Mouse (Mus musculus) CH12.LX (cell line): ENCODE data around the gene Myo1c. TPM values are rescaled to one million over a fixed set of nuclear protein-coding genes. Genes with fewer than 3 reads are reported as not detected.

ENCODE experiments used
- DNase-seq: peaks from one replicate; pipeline ENCODE4 v3.0.0-alpha.2; 2013; ENCODE audit errors: extremely low read depth
- H3K27ac ChIP-seq: 2 replicates; pipeline ENCODE4 v1.5.1; 2012; ENCODE audit warnings: low read depth, mild to moderate bottlenecking, control low read depth, moderate library complexity; ENCODE audit not compliant: insufficient read depth
- H3K27me3 ChIP-seq: replicated peaks from 2 replicates; pipeline ENCODE3; 2012; ENCODE audit warnings: inconsistent platforms
- H3K36me3 ChIP-seq, 2 experiments: replicated peaks in 1 of 2; 2 replicates each; pipeline versions ENCODE3 to v1.6.1; 2012; ENCODE audit warnings: inconsistent platforms in 1 of 2, low read length in 1 of 2, mild to moderate bottlenecking in 1 of 2, mixed read lengths in 1 of 2, moderate library complexity in 1 of 2; ENCODE audit not compliant: control insufficient read depth in 1 of 2, insufficient read depth in 1 of 2
- H3K4me1 ChIP-seq, 2 experiments: 2 replicates each; pipeline ENCODE4 v1.6.1; 2012; ENCODE audit warnings: inconsistent platforms in 1 of 2, moderate library complexity in 1 of 2; ENCODE audit not compliant: insufficient read depth in 2 of 2, control insufficient read depth in 1 of 2
- H3K4me2 ChIP-seq: 2 replicates; pipeline ENCODE4 v1.6.1; 2012; ENCODE audit warnings: low read depth, mild to moderate bottlenecking, control low read depth; ENCODE audit not compliant: poor library complexity, insufficient read depth, severe bottlenecking
- H3K4me3 ChIP-seq, 3 experiments: fragments of 150-350 bp in 1 of 3; sonication (generic) in 1 of 3; replicated peaks in 1 of 3; 2 replicates each; pipeline versions ENCODE3 to v1.5.1; 2011 to 2012; ENCODE audit warnings: low read depth in 2 of 3, low read length in 2 of 3, mild to moderate bottlenecking in 2 of 3, moderate library complexity in 2 of 3, control low read depth in 1 of 3, improper control_type of control experiment in 1 of 3, inconsistent platforms in 1 of 3, mixed read lengths in 1 of 3; ENCODE audit not compliant: poor library complexity in 1 of 3
- H3K79me2 ChIP-seq: replicated peaks from 2 replicates; pipeline ENCODE4 v1.6.1; 2012; ENCODE audit warnings: mild to moderate bottlenecking, moderate library complexity; ENCODE audit not compliant: control insufficient read depth, poor library complexity, insufficient read depth, severe bottlenecking; ENCODE audit errors: extremely low read depth
- H3K9ac ChIP-seq: 2 replicates; pipeline ENCODE4 v1.6.1; 2012; ENCODE audit warnings: low read depth, mild to moderate bottlenecking, control low read depth, moderate library complexity; ENCODE audit not compliant: insufficient read depth
- H3K9me3 ChIP-seq: replicated peaks from 2 replicates; pipeline ENCODE3; 2012; ENCODE audit warnings: low read length, inconsistent platforms, mixed read lengths
- CHD1 ChIP-seq: IDR thresholded peaks from 2 replicates; pipeline ENCODE4 v1.6.1; 2012; ENCODE audit warnings: low read depth, low read length, improper control_type of control experiment, inconsistent platforms
- CHD2 ChIP-seq: IDR thresholded peaks from 2 replicates; pipeline ENCODE4 v1.6.1; 2011; ENCODE audit warnings: low read length, improper control_type of control experiment
- CTCF ChIP-seq, 2 experiments: IDR thresholded peaks in 1 of 2; conservative IDR thresholded peaks in 1 of 2; 2 replicates each; pipeline ENCODE4 v1.5.1; 2011 to 2012; ENCODE audit warnings: low read depth in 2 of 2, low read length in 2 of 2, improper control_type of control experiment in 1 of 2, inconsistent platforms in 1 of 2, mild to moderate bottlenecking in 1 of 2, moderate library complexity in 1 of 2
- E2F4 ChIP-seq: IDR thresholded peaks from 2 replicates; pipeline ENCODE4 v1.6.1; 2011; ENCODE audit warnings: low read depth, low read length, improper control_type of control experiment; ENCODE audit not compliant: insufficient replicate concordance
- EP300 ChIP-seq: IDR thresholded peaks from 2 replicates; pipeline ENCODE4 v1.6.1; 2011; ENCODE audit warnings: low read length, improper control_type of control experiment
- ETS1 ChIP-seq: conservative IDR thresholded peaks from 2 replicates; pipeline ENCODE4 v1.6.1; 2012; ENCODE audit warnings: low read depth, mild to moderate bottlenecking, inconsistent platforms, low read length, improper control_type of control experiment, moderate library complexity
- GABPA ChIP-seq: IDR thresholded peaks from 2 replicates; pipeline ENCODE4 v1.6.1; 2012; ENCODE audit warnings: low read depth, low read length, improper control_type of control experiment, inconsistent platforms; ENCODE audit not compliant: insufficient replicate concordance
- HCFC1 ChIP-seq: IDR thresholded peaks from 2 replicates; pipeline ENCODE4 v1.6.1; 2012; ENCODE audit warnings: low read depth, mild to moderate bottlenecking, inconsistent platforms, low read length, improper control_type of control experiment
- IRF4 ChIP-seq: IDR thresholded peaks from 2 replicates; pipeline ENCODE4 v1.6.1; 2014; ENCODE audit warnings: low read depth, mild to moderate bottlenecking, inconsistent platforms, low read length, improper control_type of control experiment
- MAFK ChIP-seq: IDR thresholded peaks from 2 replicates; pipeline ENCODE4 v1.6.1; 2011; ENCODE audit warnings: low read length, improper control_type of control experiment; ENCODE audit not compliant: insufficient replicate concordance
- MAZ ChIP-seq: IDR thresholded peaks from 2 replicates; pipeline ENCODE4 v1.6.1; 2012; ENCODE audit warnings: low read depth, mild to moderate bottlenecking, inconsistent platforms, low read length, improper control_type of control experiment, moderate library complexity
- MEF2A ChIP-seq: IDR thresholded peaks from 2 replicates; pipeline ENCODE4 v1.6.1; 2014; ENCODE audit warnings: low read depth, mild to moderate bottlenecking, inconsistent platforms, low read length, improper control_type of control experiment, borderline replicate concordance
- MYC ChIP-seq: IDR thresholded peaks from 2 replicates; pipeline ENCODE4 v1.6.1; 2011; ENCODE audit warnings: low read depth, mild to moderate bottlenecking, improper control_type of control experiment, low read length
- NELFE ChIP-seq: IDR thresholded peaks from 2 replicates; pipeline ENCODE4 v1.6.1; 2011; ENCODE audit warnings: low read depth, low read length, improper control_type of control experiment
- NRF1 ChIP-seq: IDR thresholded peaks from 2 replicates; pipeline ENCODE4 v1.6.1; 2014; ENCODE audit warnings: low read depth, mild to moderate bottlenecking, inconsistent platforms, low read length, improper control_type of control experiment, moderate library complexity
- POLR2A ChIP-seq: IDR thresholded peaks from 2 replicates; pipeline ENCODE4 v1.6.1; 2011; ENCODE audit warnings: low read depth, mild to moderate bottlenecking, improper control_type of control experiment, low read length
- RCOR1 ChIP-seq: conservative IDR thresholded peaks from 2 replicates; pipeline ENCODE4 v1.6.1; 2012; ENCODE audit warnings: low read depth, mild to moderate bottlenecking, inconsistent platforms, low read length, improper control_type of control experiment
- SMC3 ChIP-seq: IDR thresholded peaks from 2 replicates; pipeline ENCODE4 v1.6.1; 2011; ENCODE audit warnings: low read depth, low read length, improper control_type of control experiment
- TCF12 ChIP-seq: IDR thresholded peaks from 2 replicates; pipeline ENCODE4 v1.6.1; 2014; ENCODE audit warnings: low read depth, mild to moderate bottlenecking, inconsistent platforms, low read length, improper control_type of control experiment
- USF1 ChIP-seq: IDR thresholded peaks from 2 replicates; pipeline ENCODE4 v1.6.1; 2014; ENCODE audit warnings: low read depth, mild to moderate bottlenecking, inconsistent platforms, low read length, improper control_type of control experiment
- USF2 ChIP-seq: conservative IDR thresholded peaks from 2 replicates; pipeline ENCODE4 v1.6.1; 2011; ENCODE audit warnings: low read depth, low read length, improper control_type of control experiment
- ZC3H11A ChIP-seq: IDR thresholded peaks from 2 replicates; pipeline ENCODE4 v1.6.1; 2012; ENCODE audit warnings: low read depth, mild to moderate bottlenecking, inconsistent platforms, low read length, improper control_type of control experiment
- ZKSCAN1 ChIP-seq: IDR thresholded peaks from 2 replicates; pipeline ENCODE4 v1.6.1; 2012; ENCODE audit warnings: low read depth, inconsistent platforms, low read length, improper control_type of control experiment, borderline replicate concordance
- ZNF384 ChIP-seq: IDR thresholded peaks from 2 replicates; pipeline ENCODE4 v1.6.1; 2012; ENCODE audit warnings: low read depth, low read length, improper control_type of control experiment, inconsistent platforms
- dilution Hi-C: fragments of 300-500 bp; cut with MboI; formaldehyde crosslinking; loops from 2 replicates; pipeline ENCODE4 v1.14.3; 2020; ENCODE audit warnings: low sequenced_read_pairs; ENCODE audit not compliant: extremely low pct_unique_long_range_greater_than_20kb, extremely low pct_ligation_motif_present
- in situ Hi-C: fragments of 300-500 bp; cut with MboI; formaldehyde crosslinking; loops from 3 replicates; pipeline ENCODE4 v1.14.3; 2019; ENCODE audit warnings: low sequenced_read_pairs, low pct_ligation_motif_present, low pct_unique_long_range_greater_than_20kb, mixed read lengths
- polyA plus RNA-seq: library from polyadenylated mRNA; unstranded; fragments of >175 nt; gene quantifications from 2 replicates; pipeline ENCODE4 v1.2.1, GENCODE M21; 2012; ENCODE audit warnings: low read depth; ENCODE audit not compliant: insufficient read length
- total RNA-seq, 2 experiments: library from RNA; depleted of rRNA; stranded (reverse); fragments of 300-350 nt in 1 of 2; fragments of >200 nt in 1 of 2; gene quantifications; 2 replicates each; pipeline ENCODE4 v1.2.3; 2012 to 2014

Gene Myo1c
- total and polyA plus RNA-seq, 3 experiments, result 21.9 to 52.0 (median 41.1) TPM

DNA sequence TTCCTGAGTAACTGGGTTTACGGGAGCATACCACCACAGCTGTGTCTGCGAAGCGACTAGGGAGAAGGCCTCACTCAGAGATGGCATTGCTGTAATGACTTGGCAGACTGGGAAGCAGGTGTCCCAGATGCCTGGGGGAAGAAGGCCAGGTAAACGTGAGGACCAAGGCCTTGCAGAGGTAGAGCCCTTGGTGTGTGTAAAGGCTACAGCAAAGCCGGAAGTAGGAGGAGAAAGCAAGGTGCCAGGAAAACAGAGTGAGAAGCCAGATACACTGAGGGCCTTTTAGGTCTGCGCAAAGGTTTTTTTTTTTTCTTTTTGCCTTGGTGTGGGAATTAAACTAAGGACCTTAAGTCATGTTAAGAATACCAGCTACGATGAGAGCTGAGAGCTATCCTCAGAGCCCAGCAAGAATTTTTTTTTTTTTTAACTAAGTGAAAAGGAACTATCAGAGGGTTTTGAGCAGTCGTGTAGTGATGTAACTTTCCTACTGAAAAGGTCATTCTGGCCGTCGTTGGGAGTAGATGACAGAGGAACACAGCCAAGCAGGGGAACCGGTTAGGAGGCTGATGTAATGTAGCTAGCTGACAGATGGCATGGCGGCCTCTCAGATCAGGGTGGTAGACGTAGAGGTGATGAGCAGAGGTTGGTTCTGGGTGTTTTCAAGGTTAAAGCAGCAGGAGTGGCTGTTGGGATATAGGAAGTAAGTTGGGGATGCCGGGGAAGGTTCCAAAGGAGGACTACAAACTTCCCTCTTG lies 8.9 kb downstream of the Myo1c start:
- peaks cover 60 to 68% of the 10 kb centered on the region in 2 experiments for H3K36me3 ChIP-seq
- no peak overlapping the region for H3K27ac ChIP-seq
- TF ChIP-seq POLR2A (no peak), HCFC1 (no peak), MAFK (no peak), IRF4 (no peak), TCF12 (no peak), NRF1 (no peak), ZC3H11A (no peak), MAZ (no peak), CHD2 (no peak), ETS1 (no peak), USF2 (no peak), SMC3 (no peak), CTCF (conservative IDR thresholded peaks at IDR 0.05 in 1 of 2, IDR thresholded peaks at IDR 0.05 in 1 of 2; ENCODE audit: low read depth in 2 of 2, low read length in 2 of 2) (no peak), MEF2A (no peak), RCOR1 (no peak), USF1 (no peak), CHD1 (no peak), EP300 (no peak), NELFE (no peak)
- TF ChIP-seq, all 38 proteins: peak for 0
- no peak for DNase-seq
- Histone ChIP-seq H3K4me2 (no peak overlapping the region), H3K79me2 (peaks cover 16% of the 10 kb centered on the region), H3K27me3 (no peaks in the 10 kb centered on the region), H3K4me3 (no peak overlapping the region), H3K9ac (no peak overlapping the region), H3K9me3 (no peaks in the 10 kb centered on the region), H3K4me1 (peaks cover 3 to 36% of the 10 kb centered on the region in 2 experiments; a peak in 3 of 4 replicates)
- dilution Hi-C loops (no loop called here), in situ Hi-C loops (no loop called here)

GRCm38 (mm10) chr11:75660081-75660590 lies 9.8 kb downstream of the Myo1c start:
- Histone ChIP-seq H3K79me2 (peaks cover 16% of the 10 kb centered on the region), H3K36me3 (peaks cover 63 to 75% of the 10 kb centered on the region in 2 experiments), H3K4me1 (peaks cover 3 to 27% of the 10 kb centered on the region in 2 experiments; a peak in 3 of 4 replicates), H3K9ac (no peak overlapping the region)
- in situ Hi-C loops, result no loop called here
- dilution Hi-C loops, result no loop called here
- TF ChIP-seq E2F4 (no peak), GABPA (no peak), ZNF384 (no peak), USF1 (no peak), ETS1 (no peak), MYC (no peak), ZKSCAN1 (no peak), IRF4 (no peak), POLR2A (no peak)
- TF ChIP-seq, all 38 proteins: peak for 0
- H3K4me3 ChIP-seq, result no peak overlapping the region
- H3K9me3 ChIP-seq, result no peaks in the 10 kb centered on the region
- no peaks in the 10 kb centered on the region for H3K27me3 ChIP-seq
- H3K4me2 ChIP-seq, result no peak overlapping the region
- no peak for DNase-seq
- no peak overlapping the region for H3K27ac ChIP-seq
